Mouse (Mus musculus) E14TG2a.4 (cell line): ENCODE data around the gene Il18r1.

ENCODE experiments used
- CTCF ChIP-seq: conservative IDR thresholded peaks from 2 replicates; pipeline ENCODE4 v1.5.1; 2014; ENCODE audit warnings: low read length
- NANOG ChIP-seq: IDR thresholded peaks from 2 replicates; pipeline ENCODE4 v1.6.1; 2014; ENCODE audit warnings: borderline replicate concordance, low read length, mixed read lengths
- POU5F1 ChIP-seq: IDR thresholded peaks from 2 replicates; pipeline ENCODE4 v1.6.1; 2014; ENCODE audit warnings: low read length, borderline replicate concordance

- TF ChIP-seq CTCF (no peak), POU5F1 (no peak), NANOG (no peak)
Measured at GRCm38 (mm10) chr1:40522918-40523317, 57.6 kb downstream of the Il18r1 start.
